Mouse (Mus musculus): ENCODE measurements around the gene Ulk4.

DNA sequence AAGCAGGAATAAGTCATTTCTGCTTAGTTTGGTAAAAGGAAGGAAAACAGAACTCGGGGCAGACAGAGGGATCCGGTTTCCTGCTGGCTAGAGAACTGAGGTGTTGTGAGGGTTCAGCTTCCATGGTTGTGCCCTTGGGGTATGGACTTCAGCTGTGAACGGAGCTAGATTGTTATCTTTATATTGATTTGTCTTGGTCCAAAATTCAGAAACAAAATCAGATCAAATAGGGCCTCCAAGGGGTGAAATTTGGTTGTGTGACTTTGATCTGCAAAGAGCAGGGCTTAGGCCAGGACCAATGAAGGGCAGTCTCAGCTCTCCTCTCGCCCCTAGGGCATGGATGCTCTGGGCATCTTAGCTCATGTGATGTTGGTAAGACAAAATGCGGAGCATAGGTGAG lies 292.5 kb downstream of the Ulk4 start:
- TF ChIP-seq CTCF (IDR thresholded peaks at IDR 0.05; ENCODE audit: borderline replicate concordance, insufficient read depth, low read length) = no peak
- TF ChIP-seq POLR2A (IDR thresholded peaks at IDR 0.05; ENCODE audit: low read depth, low read length) = no peak
